Mouse (Mus musculus): ENCODE measurements around the gene Ppt2. TPM values are rescaled to one million over a fixed set of nuclear protein-coding genes. Genes with fewer than 3 reads are reported as not detected.

Ppt2 gene
- 10 to 100 TPM; 20.6 to 32.2 TPM for polyA plus RNA-seq (2017; shearing (Covaris generic))

DNA sequence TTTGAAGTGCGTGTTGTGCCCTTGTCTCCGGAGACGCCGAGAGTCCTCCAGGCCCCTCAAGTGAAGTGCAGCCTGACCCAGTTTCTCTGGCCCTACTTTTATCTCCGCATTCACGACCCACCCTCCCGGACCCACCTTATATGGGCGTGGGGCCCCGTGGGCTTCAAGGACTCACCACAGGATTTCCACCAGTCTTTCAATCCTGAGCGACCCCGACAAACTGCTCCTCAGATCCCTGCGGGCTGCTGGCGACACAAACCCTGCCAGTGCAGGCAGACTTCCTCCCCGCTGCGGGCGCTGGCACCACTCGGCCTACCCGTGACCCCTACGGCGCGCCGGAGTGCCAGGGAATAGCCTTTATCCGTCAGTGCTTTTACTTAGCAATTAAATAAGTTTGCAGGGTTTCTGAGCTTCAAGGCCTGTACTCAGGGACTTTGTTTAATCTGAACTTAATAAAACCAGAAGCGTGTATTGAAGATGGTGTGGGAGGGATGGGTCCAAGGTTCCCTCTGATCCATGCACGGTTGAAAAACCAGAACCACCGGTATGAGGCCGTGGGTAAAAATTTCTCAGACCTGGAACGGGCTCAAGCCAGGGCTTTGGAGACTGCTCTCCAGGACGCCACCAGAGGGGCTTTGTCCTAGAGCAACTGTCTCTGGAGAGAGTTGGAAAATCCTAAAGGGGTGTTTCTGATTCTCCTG lies at the start of gene Ppt2:
TSS of gene Ppt2 (minus strand) at position 568 of the 701 bp plus-strand sequence.
- no peak for ATAC-seq

- no peak for ATAC-seq
Measured at GRCm38 (mm10) chr17:34676671-34677070, 48.4 kb upstream of the Ppt2 start.

DNA sequence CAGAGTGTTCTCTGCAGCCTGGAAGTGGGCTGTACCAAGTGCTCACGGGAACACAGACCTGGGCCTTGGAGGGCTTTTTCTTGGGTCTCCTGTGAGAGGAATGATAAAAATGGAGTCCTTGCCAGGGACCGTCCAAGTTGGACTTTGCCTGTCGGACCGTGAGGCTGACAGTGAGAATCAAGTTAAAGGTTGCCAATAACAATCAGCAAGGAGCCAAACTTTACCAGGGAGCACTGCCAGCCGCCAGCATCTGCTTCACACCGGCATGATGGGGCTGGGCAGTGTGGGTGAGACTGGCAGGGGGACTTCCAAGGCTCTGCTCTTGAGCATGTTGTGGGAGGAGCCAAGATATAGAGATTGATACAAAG lies 47.8 kb upstream of the Ppt2 start:
- no peak for ATAC-seq

GRCm38 (mm10) chr17:34675205-34676092 lies 47.1 kb upstream of the Ppt2 start:
- ATAC-seq: no peak

- no peak for ATAC-seq
Measured at GRCm38 (mm10) chr17:34674524-34675204, 46.4 kb upstream of the Ppt2 start.

DNA sequence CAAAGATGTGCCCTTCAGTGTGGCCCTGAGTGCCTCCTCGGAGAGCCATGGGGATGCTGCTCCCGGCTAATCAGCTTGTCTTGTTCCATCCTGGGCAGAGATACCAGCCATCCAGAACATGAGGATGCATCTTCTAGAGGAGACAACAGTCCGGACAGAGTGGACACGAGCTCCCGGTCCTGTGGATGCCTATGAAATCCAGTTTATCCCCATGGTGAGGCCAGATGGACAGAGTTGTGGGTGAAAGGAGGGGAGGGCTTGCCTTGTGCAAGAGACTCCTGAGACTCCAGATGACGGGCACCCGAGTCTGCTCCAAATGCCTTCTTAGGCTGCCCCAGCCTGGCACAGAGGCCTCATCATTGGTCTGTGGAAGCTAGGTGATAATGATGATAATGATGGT lies 44.8 kb upstream of the Ppt2 start:
- no peak for ATAC-seq

DNA sequence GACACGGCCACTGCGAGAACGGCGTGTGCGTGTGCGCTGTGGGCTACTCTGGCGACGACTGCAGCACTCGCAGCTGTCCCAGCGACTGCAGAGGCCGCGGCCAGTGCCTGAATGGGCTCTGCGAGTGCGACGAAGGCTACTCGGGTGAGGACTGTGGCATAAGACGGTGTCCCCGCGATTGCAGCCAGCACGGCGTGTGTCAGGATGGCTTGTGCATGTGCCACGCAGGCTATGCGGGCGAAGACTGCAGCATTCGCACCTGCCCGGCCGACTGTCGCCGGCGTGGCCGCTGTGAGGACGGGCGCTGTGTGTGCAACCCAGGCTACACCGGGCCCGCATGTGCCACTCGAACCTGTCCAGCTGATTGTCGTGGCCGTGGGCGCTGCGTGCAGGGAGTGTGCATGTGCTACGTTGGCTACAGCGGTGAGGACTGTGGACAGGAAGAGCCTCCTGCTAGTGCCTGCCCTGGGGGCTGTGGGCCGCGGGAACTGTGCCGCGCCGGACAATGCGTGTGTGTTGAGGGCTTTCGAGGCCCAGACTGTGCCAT lies 44.0 kb upstream of the Ppt2 start:
- no peak for ATAC-seq

DNA sequence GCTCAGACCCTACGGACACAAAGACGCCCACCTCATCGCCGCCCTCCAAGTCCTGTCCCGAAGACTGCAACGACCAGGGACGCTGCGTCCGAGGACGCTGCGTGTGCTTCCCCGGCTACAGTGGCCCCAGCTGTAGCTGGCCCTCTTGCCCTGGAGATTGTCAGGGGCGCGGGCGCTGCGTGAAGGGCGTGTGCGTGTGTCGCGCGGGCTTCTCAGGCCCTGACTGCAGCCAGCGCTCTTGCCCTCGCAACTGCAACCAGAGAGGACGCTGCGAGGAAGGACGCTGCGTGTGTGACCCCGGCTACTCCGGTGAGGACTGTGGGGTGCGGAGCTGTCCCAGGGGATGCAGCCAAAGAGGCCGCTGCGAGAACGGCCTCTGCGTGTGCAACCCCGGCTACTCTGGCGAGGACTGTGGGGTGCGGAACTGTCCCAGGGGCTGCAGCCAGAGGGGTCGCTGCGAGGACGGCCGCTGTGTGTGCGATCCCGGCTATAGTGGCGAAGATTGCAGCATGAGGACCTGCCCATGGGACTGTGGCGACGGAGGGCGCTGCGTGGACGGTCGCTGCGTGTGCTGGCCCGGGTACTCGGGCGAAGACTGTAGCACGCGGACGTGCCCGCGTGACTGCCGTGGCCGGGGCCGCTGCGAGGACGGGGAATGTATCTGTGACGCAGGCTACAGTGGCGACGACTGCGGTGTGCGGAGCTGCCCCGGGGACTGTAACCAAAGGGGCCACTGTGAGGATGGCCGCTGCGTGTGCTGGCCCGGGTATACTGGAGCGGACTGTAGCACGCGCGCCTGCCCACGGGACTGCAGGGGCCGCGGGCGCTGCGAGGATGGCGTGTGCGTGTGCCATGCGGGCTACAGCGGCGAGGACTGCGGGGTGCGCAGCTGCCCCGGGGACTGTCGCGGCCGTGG lies 43.1 kb upstream of the Ppt2 start:
- ATAC-seq: no peak

GRCm38 (mm10) chr17:34670235-34670634 lies 41.9 kb upstream of the Ppt2 start, which contains the start of gene Tnxb:
Gene Tnxb, plus strand, starts transcription at chr17:34670535.
- no peak for ATAC-seq

- no peak for ATAC-seq
Measured at GRCm38 (mm10) chr17:34664472-34664871, 36.2 kb upstream of the Ppt2 start.

DNA sequence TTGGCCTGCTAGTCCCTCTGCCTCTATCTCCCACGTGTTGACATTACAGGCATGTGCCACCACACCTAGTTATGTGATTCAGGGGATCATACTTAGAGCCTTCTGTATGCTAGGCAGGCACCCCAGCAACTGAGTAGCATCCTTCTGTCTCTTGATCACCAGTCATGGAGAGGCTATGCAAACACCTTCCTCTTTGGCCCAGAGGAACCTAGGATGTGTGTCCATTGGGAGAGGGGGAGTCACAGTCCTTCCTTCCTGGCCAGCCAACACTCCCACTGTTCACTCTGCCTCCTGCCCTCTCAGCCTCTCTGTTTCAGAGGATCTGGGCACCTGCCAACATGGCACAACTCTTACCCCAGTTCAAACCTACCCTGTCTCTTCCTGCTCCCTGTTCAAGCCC lies 35.2 kb upstream of the Ppt2 start:
- no peak for ATAC-seq

DNA sequence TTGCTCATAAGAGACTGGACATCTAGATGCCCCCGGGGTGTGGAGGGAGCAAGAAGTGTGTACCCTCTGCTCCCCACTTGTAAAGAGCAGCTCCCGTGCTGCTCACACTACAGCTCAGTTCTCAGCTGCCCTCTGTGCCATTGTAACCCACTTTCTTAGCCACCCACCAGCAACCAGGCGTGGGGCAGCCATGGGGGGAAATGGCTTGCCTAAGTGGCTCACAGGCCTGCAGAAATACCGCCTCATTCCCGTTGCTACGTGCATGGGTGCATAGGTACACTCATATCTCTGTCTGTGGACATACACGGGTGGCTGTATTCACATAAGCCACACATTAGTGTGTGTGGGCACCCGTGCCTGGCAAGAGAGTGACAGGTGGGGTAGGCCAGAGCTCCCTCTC lies 34.7 kb upstream of the Ppt2 start:
- no peak for ATAC-seq

- no peak for ATAC-seq
Measured at GRCm38 (mm10) chr17:34662468-34662867, 34.2 kb upstream of the Ppt2 start.

DNA sequence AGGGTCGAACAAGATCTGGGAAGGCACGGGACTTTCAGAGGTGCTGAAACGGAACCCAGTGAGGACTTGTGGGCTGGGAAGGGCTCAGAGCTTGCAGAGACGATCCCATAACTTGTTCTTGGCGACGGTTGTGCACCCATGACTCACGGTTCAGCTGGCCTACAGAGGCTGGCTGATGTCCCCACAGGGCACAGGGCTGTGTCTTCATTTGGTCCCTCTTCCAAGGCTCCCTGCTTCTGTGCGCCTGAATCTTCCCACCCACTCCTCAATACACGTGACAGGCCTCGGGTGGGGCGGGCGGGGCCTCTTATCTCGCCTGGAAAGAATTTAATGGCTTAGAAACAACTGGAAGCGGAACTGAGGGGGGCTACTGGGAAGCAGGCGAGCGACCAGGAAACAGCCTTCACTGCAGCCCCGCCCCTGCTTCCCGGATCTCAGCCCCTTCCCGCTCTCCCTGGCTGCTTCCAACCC lies 32.8 kb upstream of the Ppt2 start:
- no peak for ATAC-seq

DNA sequence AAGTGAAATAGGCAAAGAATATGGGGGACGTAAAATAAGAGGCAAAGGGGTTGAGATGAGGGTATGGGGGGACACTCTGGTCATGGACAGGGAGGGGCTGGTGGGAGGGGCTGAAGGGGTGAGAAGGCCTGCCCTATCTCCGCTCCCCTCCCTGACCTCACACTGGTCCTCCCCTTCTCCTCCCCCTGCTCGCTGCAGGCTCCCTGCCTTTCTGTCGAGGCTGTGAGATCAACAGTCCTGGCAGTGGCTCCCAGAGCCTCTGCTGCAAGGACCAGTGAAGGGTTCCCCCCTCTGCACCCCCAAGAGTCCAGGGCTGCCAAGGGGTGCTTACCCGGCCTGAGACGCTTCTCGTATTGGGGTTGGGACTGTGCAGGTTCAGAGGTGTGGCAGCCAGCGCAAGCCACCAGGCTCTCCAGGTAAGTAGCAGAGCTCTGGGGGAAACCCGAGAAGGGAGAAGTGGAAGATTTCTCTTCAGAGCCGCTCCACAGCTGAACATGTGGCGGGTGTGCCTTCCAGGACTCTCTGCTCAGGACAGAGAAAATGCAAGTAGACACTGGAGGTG lies 32.0 kb upstream of the Ppt2 start:
- no peak for ATAC-seq

DNA sequence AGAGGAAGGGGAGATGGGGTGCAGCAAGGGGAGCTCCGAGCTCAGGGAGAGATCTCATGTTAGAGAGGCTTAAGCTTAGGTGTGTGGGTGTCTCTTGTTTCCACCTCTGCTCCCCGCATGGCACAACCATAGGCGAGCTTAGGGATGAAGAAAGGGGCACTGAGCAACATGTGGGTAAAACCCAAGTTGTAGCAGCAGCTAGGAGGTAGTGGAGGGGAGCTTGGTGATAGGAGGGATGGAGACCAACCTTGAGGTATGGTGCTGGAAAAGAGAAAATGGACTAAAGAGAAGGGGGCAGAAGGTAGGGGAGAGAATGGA lies 31.5 kb upstream of the Ppt2 start:
- no peak for ATAC-seq

GRCm38 (mm10) chr17:34659181-34659896 lies 31.0 kb upstream of the Ppt2 start:
- ATAC-seq: no peak

- ATAC-seq: no peak
Measured at GRCm38 (mm10) chr17:34658591-34658990, 30.3 kb upstream of the Ppt2 start.

DNA sequence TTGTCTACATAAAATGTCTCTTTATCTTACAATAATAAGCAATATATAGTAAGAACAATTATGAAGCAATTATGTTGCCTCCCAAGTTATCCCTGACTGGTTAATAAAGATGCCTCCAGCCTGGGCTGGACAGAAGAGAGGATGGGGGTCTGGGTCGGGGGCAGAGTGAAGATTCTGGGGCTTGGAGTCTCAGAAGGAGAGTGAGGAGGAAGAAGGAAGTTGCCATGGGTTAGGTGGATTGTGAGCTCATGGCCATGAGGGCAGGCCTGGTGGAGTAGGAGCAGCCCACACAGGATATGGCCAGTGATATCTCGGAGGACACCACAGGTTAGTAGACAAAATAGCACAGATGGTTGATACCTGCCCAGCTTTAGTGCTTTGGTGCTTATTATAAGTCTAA lies 29.8 kb upstream of the Ppt2 start:
- no peak for ATAC-seq

GRCm38 (mm10) chr17:34657271-34657670 lies 29.0 kb upstream of the Ppt2 start:
- ATAC-seq: no peak

DNA sequence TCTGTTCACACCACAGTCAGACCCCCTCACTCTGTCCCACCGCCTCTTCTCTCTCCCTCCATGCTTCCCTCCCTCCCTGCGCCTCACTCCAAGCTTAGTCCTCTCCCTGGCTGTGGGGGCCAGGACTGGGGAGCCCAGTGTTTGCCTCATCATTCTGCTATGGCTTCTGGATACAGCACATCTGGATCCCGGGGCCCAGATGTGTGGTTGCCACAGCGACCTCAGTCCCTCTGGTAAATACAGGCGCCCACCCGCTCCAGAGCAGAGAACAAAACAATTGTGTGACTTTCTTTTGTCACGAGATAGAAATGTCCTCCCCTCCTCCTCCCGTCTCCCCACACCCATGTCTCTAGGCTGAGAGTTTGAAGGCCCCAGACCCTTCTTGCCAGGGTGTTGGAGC lies 28.4 kb upstream of the Ppt2 start:
- ATAC-seq: no peak
